Mouse (Mus musculus): ENCODE results near the gene Hdgfl2.

DNA sequence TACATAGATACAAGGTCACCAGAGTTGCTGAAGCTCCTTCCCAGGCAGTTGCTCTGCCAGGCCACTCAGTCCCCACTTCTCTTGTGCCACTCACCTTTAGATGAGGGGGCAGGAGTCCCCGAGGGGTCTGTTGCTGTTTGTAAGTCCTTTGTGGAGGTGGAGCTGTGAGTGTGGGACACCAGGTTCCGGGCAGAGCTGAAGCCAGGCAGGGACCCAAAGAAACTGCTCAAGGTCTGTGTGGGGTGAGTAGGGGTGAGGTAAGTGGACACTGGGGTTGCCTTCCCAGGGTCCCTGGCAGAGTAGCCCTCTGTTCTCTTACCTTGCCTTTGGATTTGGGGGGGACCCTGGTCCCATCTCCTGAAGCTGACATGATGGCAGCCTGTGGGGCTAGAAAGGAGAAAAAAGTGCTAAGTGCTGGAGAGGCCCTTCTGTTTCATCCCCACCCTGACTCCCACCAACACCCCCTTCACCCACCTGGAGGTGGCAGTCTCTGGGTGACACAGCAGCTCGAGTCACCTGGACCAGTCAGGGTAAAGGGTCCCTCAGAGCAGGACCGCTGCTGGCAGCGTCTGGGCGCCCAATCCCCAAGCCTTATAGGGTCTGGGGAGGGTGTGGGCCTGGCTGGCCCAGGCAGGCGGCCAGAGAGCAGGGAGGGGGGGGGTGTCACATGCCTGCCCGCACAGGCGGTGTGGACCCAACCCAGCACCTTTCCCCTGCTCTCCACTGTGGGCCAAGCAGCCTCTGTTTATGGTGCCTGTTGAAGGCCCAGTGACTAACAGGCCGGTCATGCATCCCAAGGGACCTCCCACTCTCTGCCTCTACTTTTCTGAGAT, 30.0 kb downstream of the Hdgfl2 start, which contains the start of gene Plin4:
- TF ChIP-seq GATA1 (IDR thresholded peaks at IDR 0.05; ENCODE audit: borderline replicate concordance, low read length), result no peak
- no peak for TF ChIP-seq FLI1 (IDR thresholded peaks at IDR 0.05; ENCODE audit: low read length)
